ENCODE assay signal across 17 mouse cellular contexts in the genomic region with DNA sequence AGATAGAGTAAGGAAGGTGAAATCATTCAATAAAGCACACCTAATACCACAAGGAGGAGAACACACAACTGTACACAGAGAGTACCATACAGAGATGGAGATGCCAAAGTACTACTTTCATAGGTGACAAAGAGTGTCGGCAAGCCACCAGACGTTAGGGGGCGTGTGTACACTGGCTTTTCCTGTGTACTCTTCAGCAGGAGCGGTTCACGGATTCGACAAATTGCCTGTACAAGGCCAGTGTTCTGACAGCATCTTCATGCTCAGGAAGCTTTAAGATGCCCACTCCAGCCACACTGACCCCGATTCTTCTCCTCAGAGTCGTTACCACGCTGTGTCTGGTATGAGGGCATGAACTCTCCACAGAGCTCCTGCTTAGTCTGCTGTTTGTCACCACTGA.
DNase-seq lines count a peak whose midpoint lies in the region; ATAC-seq and TF ChIP-seq lines count a peak whose summit lies in the region.
"Had no signal": no experiment of that assay in that cellular context is flagged by ENCODE, and none has a peak within 500 bp of the region (broad histone marks: within the 10 kb centered on the region; RNA-seq: fewer than 3 reads in every experiment).

No protein-coding gene starts in this region.

- no peaks in the 10 kb centered on the region for H3K9me3 ChIP-seq in liver, embryonic 11.5 days (ENCODE audit: control insufficient read depth, low read length)
- H3K9me3 ChIP-seq in liver, postnatal 0 days (ENCODE audit: low read length), result no peaks in the 10 kb centered on the region
- H3K9me3 ChIP-seq: embryonic facial prominence, embryonic 12.5 days; forebrain, embryonic 10.5 days; heart, embryonic 13.5 days; hindbrain, embryonic 12.5 days had no signal

- TF ChIP-seq CTCF in liver, postnatal 0 days (IDR thresholded peaks at IDR 0.05; ENCODE audit: low read depth), result peak; percentile 29

- H3K27ac ChIP-seq in liver, embryonic 11.5 days (ENCODE audit: low read depth, low read length), result no peak overlapping the region
- no peak overlapping the region for H3K27ac ChIP-seq in liver, postnatal 0 days (ENCODE audit: low read depth)
- H3K27ac ChIP-seq: embryonic facial prominence, embryonic 12.5 days; forebrain, embryonic 10.5 days; heart, embryonic 13.5 days; hindbrain, embryonic 12.5 days had no signal

- DNase-seq in embryo, embryonic 11 days, result peak; percentile 23
- no peak for DNase-seq in embryo, embryonic 9.5 days (ENCODE audit: extremely low spot score)
- DNase-seq in liver (peak; percentile 10), ZHBTc4 (ENCODE audit: low read depth, low spot score) (peak; percentile 25)
- no peak for DNase-seq in liver, embryonic 11.5 days (ENCODE audit: low spot score)
- no peak for DNase-seq in liver, postnatal 0 days
- no peak for DNase-seq in gastrocnemius, adult 18-20 months (ENCODE audit: low spot score)
- DNase-seq: gastrocnemius, postnatal 10 days; kidney, adult 8-10 months; left cerebral cortex, postnatal 4 days; lung, adult 2 months; spleen, adult 18-20 months; thymus, postnatal 4 days had no signal

- 0 out of 2 replicates have a peak, but pooled peaks cover 2% of the 10 kb centered on the region for H3K4me1 ChIP-seq in liver, embryonic 11.5 days (replicated peaks; ENCODE audit: control insufficient read depth, insufficient read depth, low read length)
- H3K4me1 ChIP-seq in liver, postnatal 0 days (ENCODE audit: insufficient read depth), result no peaks in the 10 kb centered on the region
- H3K4me1 ChIP-seq: hindbrain, embryonic 12.5 days had no signal

- no peak overlapping the region for H3K4me2 ChIP-seq in liver, embryonic 11.5 days
- no peak overlapping the region for H3K4me2 ChIP-seq in liver, postnatal 0 days (ENCODE audit: low read depth, low read length)
- H3K4me2 ChIP-seq: embryonic facial prominence, embryonic 12.5 days; heart, embryonic 13.5 days; hindbrain, embryonic 12.5 days had no signal

- no peak for ATAC-seq in liver, embryonic 11.5 days (replicated peaks; ENCODE audit: low FRiP score)
- ATAC-seq in liver, postnatal 0 days, result no peak

- 72% methylated on average over 9 of the region's 9 CpGs for WGBS in liver, embryonic 11.5 days
- 61% methylated on average over 9 of the region's 9 CpGs for WGBS in liver, postnatal 0 days (ENCODE audit: insufficient replicate concordance)

- TF ChIP-seq EP300 in liver, postnatal 0 days (IDR thresholded peaks at IDR 0.05; ENCODE audit: low read depth), result no peak

- H3K4me3 ChIP-seq in liver, embryonic 11.5 days (ENCODE audit: low read depth, low read length), result no peak overlapping the region
- H3K4me3 ChIP-seq in liver, postnatal 0 days (ENCODE audit: low read depth, low read length), result no peak overlapping the region
- H3K4me3 ChIP-seq: embryonic facial prominence, embryonic 12.5 days; forebrain, embryonic 10.5 days; heart, embryonic 13.5 days; hindbrain, embryonic 12.5 days had no signal

- H3K27me3 ChIP-seq in liver, embryonic 11.5 days (replicated peaks; ENCODE audit: control insufficient read depth, insufficient read depth, low read length), result no peaks in the 10 kb centered on the region
- H3K27me3 ChIP-seq in liver, postnatal 0 days (ENCODE audit: insufficient read depth, low read length), result no peaks in the 10 kb centered on the region
- H3K27me3 ChIP-seq: embryonic facial prominence, embryonic 12.5 days; heart, embryonic 13.5 days; hindbrain, embryonic 12.5 days had no signal

- H3K9ac ChIP-seq in liver, embryonic 11.5 days (ENCODE audit: low read depth, low read length), result no peak overlapping the region
- H3K9ac ChIP-seq in liver, postnatal 0 days (replicated peaks), result no peak overlapping the region
- H3K9ac ChIP-seq: embryonic facial prominence, embryonic 12.5 days; heart, embryonic 13.5 days; hindbrain, embryonic 12.5 days had no signal

- H3K36me3 ChIP-seq in liver, embryonic 11.5 days (ENCODE audit: control insufficient read depth, insufficient read depth, low read length), result no peaks in the 10 kb centered on the region
- no peaks in the 10 kb centered on the region for H3K36me3 ChIP-seq in liver, postnatal 0 days (replicated peaks; ENCODE audit: insufficient read depth, low read length)
- H3K36me3 ChIP-seq: embryonic facial prominence, embryonic 12.5 days; forebrain, embryonic 10.5 days; heart, embryonic 13.5 days; hindbrain, embryonic 12.5 days had no signal

Comparison
In these comparisons a context has a peak if more than half of its experiments do, and no peak if none do; other contexts are left out.
1. DNase-seq: peak in embryo, embryonic 11 days (single experiment), liver (single experiment) and ZHBTc4 (single experiment); none in embryo, embryonic 9.5 days (single experiment), liver, embryonic 11.5 days (single experiment), liver, postnatal 0 days (single experiment) and gastrocnemius, adult 18-20 months (single experiment).